Mouse (Mus musculus): ENCODE data around the gene Abcc1.

GRCm38 (mm10) chr16:14405636-14406035, 44.3 kb downstream of the Abcc1 start:
- TF ChIP-seq CTCF (conservative IDR thresholded peaks at IDR 0.05; ENCODE audit: low read length) (no peak), NANOG (IDR thresholded peaks at IDR 0.05; ENCODE audit: borderline replicate concordance, low read length) (no peak)
